Mouse (Mus musculus): Measurements from ENCODE around the gene Strbp. TPM values are rescaled to one million over a fixed set of nuclear protein-coding genes. Genes with fewer than 3 reads are reported as not detected.
"Not testable (repeated sequence)": the region's sequence is repeated elsewhere in the genome, so short reads cannot be mapped to it uniquely, and the experiment has no call there.

The Strbp gene
- total RNA-seq, 2 experiments from 2014 or later, result 48.2 to 68.0 TPM

DNA sequence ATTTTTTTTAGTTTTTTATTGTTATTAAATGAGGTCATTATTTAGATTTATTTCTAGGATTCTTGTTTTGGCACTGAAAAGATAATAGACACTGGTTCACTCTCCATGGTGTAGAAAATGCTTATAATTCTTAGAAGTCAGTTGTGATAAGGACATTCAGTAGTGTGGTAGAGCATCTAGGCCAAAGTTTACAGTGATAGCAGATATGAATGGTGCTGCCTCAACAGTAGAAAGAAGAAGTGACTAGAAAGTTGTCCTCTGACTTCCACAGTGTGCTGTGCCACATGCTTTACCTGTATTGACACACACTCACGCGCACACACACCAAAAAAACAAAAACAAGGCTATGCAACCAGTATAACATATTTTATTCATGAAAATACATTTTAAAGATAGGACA is 174.3 kb downstream of the Strbp start:
- no peak for DNase-seq

GRCm38 (mm10) chr2:37527587-37527986 is 176.1 kb downstream of the Strbp start:
- DNase-seq, result no peak

DNA sequence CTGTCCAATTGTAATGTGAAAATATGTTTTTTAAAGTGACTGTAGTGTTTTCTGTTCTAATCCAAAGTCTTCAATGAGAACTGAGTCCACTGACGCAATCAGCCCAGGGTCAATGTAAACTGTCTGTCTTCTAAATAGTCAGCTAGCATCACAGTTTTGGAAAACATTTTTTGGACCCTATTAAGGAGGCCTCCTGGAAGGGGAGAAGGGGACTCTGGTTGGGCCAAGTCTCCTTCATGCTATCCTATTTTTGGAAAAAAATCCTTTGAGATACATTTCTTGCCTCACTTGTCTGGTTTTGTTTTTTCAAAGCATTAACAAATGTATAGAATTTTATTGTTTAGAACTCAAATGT is 184.4 kb downstream of the Strbp start:
- DNase-seq, result no peak

DNA sequence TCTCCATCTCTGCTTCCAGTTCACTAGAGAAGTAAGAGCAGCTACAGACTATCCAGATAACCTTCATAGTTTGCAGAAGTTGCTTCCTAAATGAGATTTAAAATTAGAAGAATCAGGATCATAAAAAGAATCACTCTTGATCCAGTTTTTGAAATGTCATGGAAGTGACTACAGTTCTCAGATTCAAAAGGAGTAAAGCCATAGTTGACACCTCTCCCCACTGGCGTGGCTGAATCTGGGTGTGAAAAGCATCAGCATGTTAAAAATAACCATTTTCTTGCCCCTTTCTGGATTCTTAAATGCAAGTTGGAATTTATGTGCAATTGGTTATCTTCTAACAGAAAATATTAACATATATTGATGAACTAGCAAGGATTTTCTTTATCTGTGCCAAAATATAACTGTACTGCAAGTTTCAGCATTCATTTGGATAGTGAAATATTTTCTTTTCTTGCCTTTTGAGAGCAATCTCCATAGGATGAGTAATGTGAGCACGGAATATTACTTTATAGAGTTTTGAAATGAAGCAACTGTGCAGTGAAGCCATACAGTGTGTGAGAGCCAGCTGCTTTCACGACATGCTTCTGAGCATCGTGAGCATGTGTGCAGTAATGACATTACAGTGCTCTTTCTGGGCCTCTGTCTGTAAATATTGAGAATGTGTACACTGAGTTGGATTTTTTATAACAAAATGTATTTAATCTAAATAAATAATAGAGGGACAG is 184.9 kb downstream of the Strbp start:
- no peak for DNase-seq

DNA sequence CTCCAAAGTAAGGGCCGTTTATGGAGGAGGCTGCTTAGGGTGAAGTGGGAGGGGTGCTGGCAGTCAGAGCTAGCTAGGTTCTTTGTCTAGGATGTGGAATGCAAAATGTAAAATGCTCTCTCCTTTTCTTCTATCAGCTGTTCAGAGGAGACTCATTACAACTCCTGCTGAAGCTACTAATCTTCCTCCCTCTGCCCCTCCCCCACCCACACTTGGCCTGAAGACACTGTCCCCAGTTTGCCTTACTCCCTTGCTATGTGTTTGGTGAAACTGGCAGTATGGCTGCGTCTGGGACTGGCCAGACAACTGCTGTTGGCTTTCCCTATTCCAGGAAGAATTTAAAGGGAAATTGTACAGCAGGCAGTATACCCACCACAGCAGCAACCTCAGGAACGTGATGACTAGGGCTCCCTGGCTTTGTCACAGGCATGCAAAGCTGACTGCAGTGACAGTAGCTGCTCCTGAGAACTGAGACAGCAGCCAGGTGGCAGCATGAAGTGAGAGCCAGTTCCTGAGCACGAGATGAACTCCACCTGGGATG is 186.7 kb downstream of the Strbp start:
- no peak for DNase-seq

DNA sequence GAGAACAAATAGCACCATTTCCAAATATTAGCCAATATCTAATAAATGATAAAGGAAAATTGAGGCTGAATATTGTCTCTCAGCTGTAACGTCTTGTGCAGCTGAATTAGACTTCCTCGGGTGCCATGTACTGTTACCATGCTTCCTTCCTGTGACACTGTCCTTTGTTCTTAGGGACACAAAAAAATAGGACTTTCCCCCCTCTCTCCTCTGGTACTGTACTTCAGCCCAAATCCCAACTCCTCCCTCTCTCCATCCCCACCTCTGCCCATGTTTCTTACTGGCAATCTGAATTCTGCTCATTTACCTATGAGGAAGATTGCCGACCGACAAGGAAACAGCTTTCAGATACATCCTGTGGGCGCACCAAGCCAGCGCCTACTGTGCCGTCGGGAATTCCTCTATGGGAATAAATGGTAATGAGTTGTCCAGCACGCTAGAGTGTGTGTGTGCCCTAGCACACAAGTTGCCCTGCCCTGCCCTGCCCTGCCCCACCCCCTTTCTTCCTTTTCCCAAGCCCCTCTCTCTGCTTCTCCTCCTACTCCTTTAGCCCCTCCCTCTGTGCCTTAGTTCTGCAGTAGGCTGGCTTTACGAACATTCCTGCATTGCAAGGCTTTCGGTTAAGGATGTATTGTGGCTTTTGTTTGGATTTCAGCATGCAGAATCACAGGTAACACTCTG is 187.5 kb downstream of the Strbp start, which contains the start of gene Gpr21:
Gene Gpr21 (plus strand): TSS at position 303 of the 681 bp plus-strand sequence.
- DNase-seq, result no peak

- no peak for DNase-seq
These were observed 192.3 kb downstream of the Strbp start for GRCm38 (mm10) chr2:37511134-37511901.

DNA sequence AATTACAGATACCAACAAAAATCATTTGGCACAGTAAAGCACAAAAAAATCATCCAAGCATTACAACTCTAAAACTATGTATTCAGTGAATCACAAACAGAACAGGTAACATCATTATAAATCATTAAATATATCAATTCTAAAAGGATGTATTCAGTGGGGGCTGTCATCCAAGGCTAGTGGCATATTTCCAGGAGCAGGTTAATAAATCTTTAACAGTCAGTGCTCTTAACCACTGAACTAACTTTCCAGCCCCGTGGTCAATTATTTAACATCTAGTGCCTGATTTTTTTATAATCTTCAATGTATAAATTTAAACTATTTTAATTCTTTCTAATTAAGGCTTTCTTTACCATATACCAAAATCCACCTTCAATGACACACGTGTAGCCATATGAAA is 197.8 kb downstream of the Strbp start:
- DNase-seq, result not testable (repeated sequence)

DNA sequence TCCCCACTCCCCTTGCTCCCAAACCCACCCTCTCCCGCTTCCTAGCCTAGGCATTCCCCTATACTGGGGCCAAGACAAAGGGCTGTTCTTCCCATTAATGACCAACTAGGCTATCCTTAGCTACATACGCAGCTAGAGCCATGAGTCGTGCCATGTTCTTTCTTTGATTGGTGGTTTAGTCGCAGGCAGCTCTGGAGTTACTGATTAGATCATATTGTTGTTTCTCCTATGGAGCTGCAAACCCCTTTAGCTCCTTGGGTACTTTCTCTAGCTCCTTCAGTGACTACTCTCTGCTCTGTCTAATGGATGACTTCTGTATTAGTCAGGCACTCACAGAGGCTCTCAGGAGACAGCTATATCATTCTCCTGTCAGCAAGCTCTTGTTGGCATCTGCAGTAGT is 206.3 kb downstream of the Strbp start:
- DNase-seq, result no peak

DNA sequence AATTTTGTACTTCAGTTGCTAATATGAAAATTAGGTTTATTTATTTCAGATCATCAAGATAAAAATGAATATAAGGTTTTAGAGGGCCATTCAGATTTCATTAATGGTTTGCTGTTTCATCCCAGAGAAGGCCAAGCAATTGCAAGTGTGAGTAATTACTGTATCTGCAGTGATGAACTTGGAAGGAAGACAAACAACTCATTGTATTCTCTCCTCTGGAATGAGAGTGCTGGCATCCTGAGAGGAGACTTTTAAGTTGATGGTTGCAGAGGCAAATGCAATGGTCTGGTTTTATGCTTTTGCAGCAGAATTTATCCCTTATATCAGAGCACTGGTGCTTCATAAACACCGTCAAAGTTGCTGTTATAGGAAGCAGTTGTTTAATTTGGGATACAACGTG is 214.7 kb downstream of the Strbp start:
- DNase-seq, result no peak

DNA sequence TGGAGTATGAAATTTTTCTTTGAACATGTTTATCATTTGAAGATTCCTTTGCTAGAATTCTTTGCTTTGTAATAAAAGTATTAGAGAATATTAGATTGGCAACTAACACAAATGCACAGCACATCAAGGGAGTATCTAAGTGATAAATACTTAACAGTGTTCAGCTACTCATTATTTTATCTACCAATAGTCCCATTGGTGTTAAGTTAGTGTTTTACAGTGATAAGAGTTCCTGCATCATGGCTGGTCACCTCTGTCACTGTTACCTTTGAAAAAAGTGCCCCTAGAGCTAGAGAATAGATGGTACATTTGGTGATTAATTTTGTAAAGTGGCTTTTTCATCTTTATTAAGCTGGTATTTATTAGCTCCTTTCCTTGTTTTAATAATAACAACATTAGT is 217.3 kb downstream of the Strbp start:
- no peak for DNase-seq

GRCm38 (mm10) chr2:37485370-37485769 is 218.3 kb downstream of the Strbp start:
- DNase-seq, result peak; percentile 3 to 40

DNA sequence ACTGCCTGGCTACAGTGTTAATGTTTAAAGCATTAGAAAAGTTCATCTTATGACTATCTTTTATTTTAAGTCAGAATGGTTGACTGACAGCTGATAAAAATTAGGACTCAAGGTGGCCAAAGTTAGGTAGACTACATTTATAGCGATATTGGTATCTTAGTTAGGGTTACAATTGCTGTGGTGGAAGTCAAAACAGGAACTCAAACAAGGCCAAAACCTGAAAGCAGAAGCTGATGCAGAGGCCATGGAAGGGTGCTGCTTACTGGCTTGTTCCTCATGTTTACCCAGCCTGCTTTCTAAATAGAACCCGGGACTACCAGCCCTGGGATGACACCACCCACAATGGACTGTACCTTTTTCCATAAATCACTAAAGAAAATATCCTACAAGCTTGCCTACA is 219.5 kb downstream of the Strbp start:
- no peak for DNase-seq

DNA sequence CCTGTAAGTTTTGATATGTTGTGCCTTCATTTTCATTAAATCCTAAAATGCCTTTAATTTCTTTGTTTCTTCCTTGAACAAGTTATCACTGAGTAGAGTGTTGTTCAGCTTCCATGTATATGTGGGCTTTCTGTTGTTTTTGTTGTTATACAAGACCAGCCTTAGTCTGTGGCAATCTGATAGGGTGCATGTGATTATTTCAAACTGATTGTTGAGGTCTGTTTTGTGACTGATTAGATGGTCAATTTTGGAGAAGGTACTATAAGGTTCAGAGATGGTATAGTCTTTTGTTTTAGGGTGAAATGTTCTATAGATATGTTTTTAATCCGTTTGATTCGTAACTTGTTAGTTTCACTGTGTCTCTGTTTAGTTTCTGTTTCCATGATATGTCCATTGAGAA is 223.6 kb downstream of the Strbp start:
- no peak for DNase-seq

- no peak for DNase-seq
These were observed 224.1 kb downstream of the Strbp start for GRCm38 (mm10) chr2:37479559-37479958.

DNA sequence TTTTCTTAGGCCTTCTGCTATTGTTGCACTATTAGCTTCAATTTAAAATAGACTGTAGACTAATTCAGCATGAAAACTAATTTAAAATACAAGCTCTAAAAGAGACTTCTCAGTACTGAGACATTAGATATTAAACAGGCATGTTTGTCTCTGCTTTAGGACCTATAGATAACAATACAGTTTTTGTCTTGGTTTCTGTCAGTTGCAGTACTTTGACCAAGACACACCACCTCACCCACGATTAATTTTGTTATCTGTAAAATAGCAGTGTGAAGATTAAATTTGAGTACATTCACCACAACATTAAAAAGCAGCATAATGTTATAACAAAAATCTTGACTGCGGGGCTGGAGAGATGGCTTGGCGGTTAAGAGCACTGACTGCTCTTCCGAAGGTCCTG is 237.4 kb downstream of the Strbp start:
- DNase-seq, result no peak

DNA sequence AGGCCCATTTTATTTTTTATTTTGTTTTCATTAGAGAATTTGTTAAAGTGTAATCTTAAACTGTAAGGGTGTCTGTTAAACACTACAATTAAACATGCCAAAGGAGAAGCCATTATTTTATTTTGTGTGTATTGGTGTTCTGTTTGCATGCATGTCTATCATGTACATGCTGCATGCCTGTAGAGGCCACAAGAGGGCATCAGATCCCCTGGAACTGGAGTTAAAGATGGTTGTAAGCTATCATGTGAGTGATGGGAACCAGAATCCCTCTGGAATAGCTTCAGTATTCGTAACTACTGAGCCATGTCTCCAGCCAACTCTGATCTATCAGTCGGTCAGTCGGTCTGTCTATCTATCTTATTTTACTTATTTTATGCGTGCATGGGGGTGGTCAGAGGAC is 243.0 kb downstream of the Strbp start:
- DNase-seq, result no peak

DNA sequence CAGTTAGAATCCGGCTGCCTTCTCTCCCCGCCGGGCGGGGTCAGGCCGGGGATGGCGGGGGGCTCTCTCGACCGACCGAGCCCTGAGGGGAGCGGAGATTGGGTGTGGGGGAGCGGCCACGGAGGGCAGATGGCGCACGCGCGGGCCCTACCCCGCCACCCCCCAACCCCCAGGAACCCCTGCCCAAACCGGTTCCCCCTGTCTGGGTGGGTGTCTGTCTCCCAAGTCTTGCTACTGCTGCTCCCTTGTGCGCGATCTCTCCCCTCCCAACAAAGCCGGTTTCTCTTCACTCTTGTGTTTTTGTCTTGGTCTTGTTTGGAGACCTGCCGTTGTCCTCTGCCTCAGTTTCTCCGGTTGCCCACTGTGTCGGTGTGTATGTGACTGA is 251.3 kb downstream of the Strbp start:
- DNase-seq, result no peak

GRCm38 (mm10) chr2:37451667-37452375 is 251.8 kb downstream of the Strbp start:
- DNase-seq, result peak; percentile 97 to 98

- DNase-seq, result peak; percentile 97 to 98
These were observed 260.8 kb downstream of the Strbp start, which contains the start of the genes Zbtb26, Zbtb6 and Rabgap1 for GRCm38 (mm10) chr2:37442611-37443591. TSS of gene Zbtb26 (minus strand) at chr2:37443135. TSS of gene Zbtb6 (minus strand) at chr2:37443171. TSS of gene Rabgap1 (plus strand) at chr2:37443279.
